Mouse (Mus musculus): ENCODE results near the gene Ubap2. TPM values are rescaled to one million over a fixed set of nuclear protein-coding genes. Genes with fewer than 3 reads are reported as not detected.

The Ubap2 gene
- total RNA-seq, 2 experiments from 2014 or later, result 32.8 to 43.9 TPM

- DNase-seq, result no peak
These were observed 8.6 kb downstream of the Ubap2 start for GRCm38 (mm10) chr4:41266350-41266749.

GRCm38 (mm10) chr4:41260691-41261090 lies 14.3 kb downstream of the Ubap2 start:
- DNase-seq, result no peak

- DNase-seq, result no peak
These were observed 15.9 kb downstream of the Ubap2 start for GRCm38 (mm10) chr4:41259019-41259418.

- no peak for DNase-seq
These were observed 17.2 kb downstream of the Ubap2 start for GRCm38 (mm10) chr4:41257752-41258151.

- no peak for DNase-seq
These were observed 19.3 kb downstream of the Ubap2 start for GRCm38 (mm10) chr4:41255564-41256210.

- DNase-seq, result no peak
These were observed 21.2 kb downstream of the Ubap2 start for GRCm38 (mm10) chr4:41253756-41254155.

- DNase-seq, result peak in 1 of 2 experiments; percentile 23
These were observed 29.5 kb downstream of the Ubap2 start for GRCm38 (mm10) chr4:41245408-41245807.

GRCm38 (mm10) chr4:41240916-41241315 lies 34.0 kb downstream of the Ubap2 start:
- no peak for DNase-seq

- no peak for DNase-seq
These were observed 39.3 kb downstream of the Ubap2 start for GRCm38 (mm10) chr4:41235621-41236020.

- DNase-seq, result peak; percentile 52 to 54
These were observed 48.6 kb downstream of the Ubap2 start for GRCm38 (mm10) chr4:41226351-41226750.

GRCm38 (mm10) chr4:41225412-41225811 lies 49.5 kb downstream of the Ubap2 start:
- no peak for DNase-seq

GRCm38 (mm10) chr4:41208050-41208449 lies 66.9 kb downstream of the Ubap2 start:
- no peak for DNase-seq

GRCm38 (mm10) chr4:41205751-41206150 lies 69.2 kb downstream of the Ubap2 start:
- peak; percentile 35 to 51 for DNase-seq

- no peak for DNase-seq
These were observed 72.8 kb downstream of the Ubap2 start for GRCm38 (mm10) chr4:41202135-41202534.

- DNase-seq, result peak; percentile 49 to 65
These were observed 77.9 kb downstream of the Ubap2 start for GRCm38 (mm10) chr4:41196861-41197610.

GRCm38 (mm10) chr4:41195328-41195727 lies 79.6 kb downstream of the Ubap2 start:
- DNase-seq, result no peak

GRCm38 (mm10) chr4:41192544-41193512 lies 82.1 kb downstream of the Ubap2 start:
- DNase-seq, result no peak

GRCm38 (mm10) chr4:41189809-41190208 lies 85.1 kb downstream of the Ubap2 start:
- DNase-seq, result no peak

GRCm38 (mm10) chr4:41179825-41180725 lies 94.9 kb downstream of the Ubap2 start:
- no peak for DNase-seq

- no peak for DNase-seq
These were observed 100.3 kb downstream of the Ubap2 start for GRCm38 (mm10) chr4:41174631-41175030.

- no peak for DNase-seq
These were observed 104.0 kb downstream of the Ubap2 start for GRCm38 (mm10) chr4:41170970-41171369.
